Mouse (Mus musculus) ES-Bruce4 (cell line): ENCODE data around the gene Ttll1.
A peak's percentile ranks its signal among the peaks of the same experiment; 100 is the strongest.

Experiments
- CTCF ChIP-seq: IDR thresholded peaks from one replicate; pipeline ENCODE4 v1.8.1; 2011; ENCODE audit warnings: low read depth, low read length
- EP300 ChIP-seq: IDR thresholded peaks from 2 replicates; pipeline ENCODE4 v1.6.1; 2011; ENCODE audit warnings: low read depth, low read length; ENCODE audit not compliant: insufficient read depth
- POLR2A ChIP-seq: IDR thresholded peaks from one replicate; pipeline ENCODE4 v1.8.1; 2011; ENCODE audit warnings: low read length; ENCODE audit not compliant: insufficient read depth

DNA sequence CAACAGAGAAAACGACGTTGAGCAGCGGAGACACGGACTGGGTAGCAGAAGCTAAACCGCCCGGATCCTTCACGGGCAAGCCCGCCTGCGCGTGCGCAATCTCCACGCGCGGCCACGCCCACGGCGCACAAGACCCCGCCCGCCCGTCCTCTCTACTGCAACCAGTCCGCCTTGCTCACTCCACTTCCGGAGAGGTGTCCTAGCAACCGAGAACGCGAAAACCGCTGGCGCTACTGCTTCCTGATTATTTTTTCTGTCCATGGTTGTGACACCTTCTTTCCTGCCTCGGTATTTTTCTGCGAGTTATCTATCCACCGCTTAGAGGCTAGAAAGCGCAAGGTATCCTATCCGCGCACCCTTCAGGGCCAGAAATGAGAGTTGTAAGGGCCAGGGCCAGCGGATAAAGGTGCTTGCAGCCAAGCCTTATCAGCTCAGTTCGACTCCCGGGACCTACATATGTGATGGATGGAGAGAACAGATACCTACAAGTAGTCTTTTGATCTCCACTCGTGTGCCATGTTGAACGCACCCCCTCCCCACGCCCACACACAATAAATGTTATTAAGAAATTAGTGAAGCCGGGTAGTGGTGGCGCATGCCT is at the start of gene Ttll1:
- no peak for TF ChIP-seq CTCF
- peak; percentile 83 for TF ChIP-seq POLR2A
- TF ChIP-seq EP300, result no peak
